Mouse (Mus musculus): ENCODE results near the gene Wnt3a. TPM values are rescaled to one million over a fixed set of nuclear protein-coding genes. Genes with fewer than 3 reads are reported as not detected.

Gene Wnt3a
- total RNA-seq, 1 experiment from 2014 or later: not detected

DNA sequence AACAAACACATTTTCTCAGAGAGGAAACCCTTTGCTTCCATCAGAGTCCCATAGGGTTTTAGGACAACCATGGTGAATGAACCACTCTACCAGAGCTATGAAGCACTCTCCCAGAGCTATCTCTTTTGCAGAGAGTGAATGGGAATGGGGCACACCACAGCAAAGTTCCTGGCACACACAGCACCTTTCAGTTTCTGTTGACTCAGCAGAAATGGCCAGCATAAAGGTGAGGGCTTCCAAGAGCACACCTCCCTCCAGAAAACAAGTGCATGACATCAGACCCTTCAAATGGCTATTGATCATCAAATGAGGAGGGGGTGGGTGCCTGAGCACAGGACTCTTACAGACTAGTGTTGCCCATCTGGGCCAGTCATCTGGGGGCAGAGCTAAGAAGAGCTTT is 28.2 kb downstream of the Wnt3a start:
- DNase-seq: no peak

GRCm38 (mm10) chr11:59260706-59261493 is 29.7 kb downstream of the Wnt3a start:
- no peak for DNase-seq

GRCm38 (mm10) chr11:59259647-59260046 is 30.9 kb downstream of the Wnt3a start:
- DNase-seq: no peak

DNA sequence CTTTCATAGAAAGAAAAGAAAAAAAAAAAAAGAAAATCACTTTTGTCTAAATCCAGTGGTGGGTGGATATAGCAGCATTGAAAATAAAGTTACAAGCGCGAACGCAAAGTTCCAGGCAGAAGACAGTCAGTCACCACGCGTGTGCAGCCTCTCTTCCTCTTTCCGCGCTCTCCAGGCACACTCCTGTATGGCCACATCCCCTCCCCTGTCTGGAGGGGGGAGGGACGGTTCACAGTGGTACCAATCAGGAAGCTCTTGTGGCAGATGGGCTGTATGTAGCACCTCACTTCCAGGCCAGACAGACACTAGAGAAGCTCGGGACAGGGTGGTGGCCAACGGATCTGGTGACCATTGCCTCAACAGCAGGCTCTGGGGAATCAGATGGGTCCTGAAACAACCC is 42.5 kb downstream of the Wnt3a start:
- DNase-seq: no peak

- DNase-seq: no peak
Measured at GRCm38 (mm10) chr11:59243856-59244255, 46.7 kb downstream of the Wnt3a start.

DNA sequence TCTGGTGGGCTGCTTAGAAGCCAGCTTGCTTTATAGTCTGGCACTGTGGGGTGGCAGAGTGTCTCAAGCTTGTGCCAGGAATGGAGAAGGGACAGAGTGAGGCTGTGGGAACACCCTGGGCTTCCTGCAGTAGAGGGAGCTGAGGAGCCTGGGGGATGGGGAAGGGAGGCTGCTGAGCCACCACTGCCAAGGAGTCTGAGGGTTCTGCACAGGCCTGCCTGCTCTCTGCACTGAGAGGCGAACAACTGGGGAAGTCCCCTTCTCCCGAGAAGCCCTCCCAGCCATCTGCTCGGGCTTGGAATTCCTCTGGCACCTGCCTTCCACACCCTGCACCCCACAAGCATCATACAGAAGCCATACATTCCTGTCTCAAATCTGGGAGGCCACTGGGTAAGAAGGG is 48.7 kb downstream of the Wnt3a start:
- DNase-seq: no peak

- DNase-seq: no peak
Measured at GRCm38 (mm10) chr11:59239796-59240195, 50.8 kb downstream of the Wnt3a start.

DNA sequence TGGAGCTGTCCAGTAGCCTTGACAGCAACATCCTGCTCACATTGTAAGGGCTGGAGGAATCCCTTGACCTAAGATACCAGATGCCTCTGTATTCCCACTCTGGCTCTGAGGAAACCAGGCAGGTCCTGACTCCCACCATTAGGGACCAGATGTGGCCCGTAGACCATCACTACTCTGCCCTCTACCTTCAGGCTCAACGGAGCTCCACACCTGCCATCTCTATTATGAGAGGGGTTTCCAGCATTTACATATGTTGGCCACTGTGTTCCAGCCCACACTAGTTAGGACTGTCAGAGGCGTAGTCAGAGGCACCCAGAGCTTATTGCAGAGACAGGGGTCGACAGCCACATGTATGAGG is 51.1 kb downstream of the Wnt3a start:
- no peak for DNase-seq

GRCm38 (mm10) chr11:59238525-59239427 is 51.8 kb downstream of the Wnt3a start:
- peak; percentile 77 for DNase-seq

GRCm38 (mm10) chr11:59232797-59233196 is 57.8 kb downstream of the Wnt3a start:
- no peak for DNase-seq

DNA sequence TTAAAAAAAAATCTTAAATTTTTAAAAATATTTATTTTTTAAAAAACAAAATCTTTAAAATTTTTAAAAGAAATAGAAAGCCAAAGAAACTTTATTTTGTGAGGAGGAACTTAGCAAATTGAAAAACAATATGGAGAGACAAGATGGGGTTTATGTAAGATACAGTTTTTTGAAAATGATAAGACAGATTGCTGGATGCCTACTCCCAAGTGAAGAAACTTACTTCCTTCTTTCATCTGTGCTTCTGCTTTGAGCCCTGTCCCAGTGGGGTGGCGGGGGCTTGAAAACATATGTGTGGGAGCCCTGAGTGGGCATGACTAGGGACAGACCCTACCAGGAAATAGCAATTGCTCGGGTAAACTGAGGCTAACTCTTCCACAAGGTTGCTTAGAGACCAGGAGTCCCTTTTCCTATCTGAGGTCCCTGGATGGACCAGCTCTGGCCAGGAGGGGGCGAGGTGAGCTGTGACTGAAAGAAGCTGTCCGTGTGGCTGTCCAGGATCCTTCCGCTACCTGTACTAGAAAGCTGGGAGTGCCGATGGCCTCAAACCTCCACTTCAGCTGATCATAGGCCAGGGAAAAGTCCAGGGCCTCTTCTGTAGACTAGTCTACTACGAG is 60.3 kb downstream of the Wnt3a start:
- DNase-seq: peak; percentile 75

GRCm38 (mm10) chr11:59228122-59228953 is 62.2 kb downstream of the Wnt3a start, which contains the start of gene Arf1:
Gene Arf1, minus strand, starts transcription at chr11:59228270.
- peak; percentile 98 for DNase-seq

GRCm38 (mm10) chr11:59227604-59228121 is 62.9 kb downstream of the Wnt3a start:
- DNase-seq: no peak

DNA sequence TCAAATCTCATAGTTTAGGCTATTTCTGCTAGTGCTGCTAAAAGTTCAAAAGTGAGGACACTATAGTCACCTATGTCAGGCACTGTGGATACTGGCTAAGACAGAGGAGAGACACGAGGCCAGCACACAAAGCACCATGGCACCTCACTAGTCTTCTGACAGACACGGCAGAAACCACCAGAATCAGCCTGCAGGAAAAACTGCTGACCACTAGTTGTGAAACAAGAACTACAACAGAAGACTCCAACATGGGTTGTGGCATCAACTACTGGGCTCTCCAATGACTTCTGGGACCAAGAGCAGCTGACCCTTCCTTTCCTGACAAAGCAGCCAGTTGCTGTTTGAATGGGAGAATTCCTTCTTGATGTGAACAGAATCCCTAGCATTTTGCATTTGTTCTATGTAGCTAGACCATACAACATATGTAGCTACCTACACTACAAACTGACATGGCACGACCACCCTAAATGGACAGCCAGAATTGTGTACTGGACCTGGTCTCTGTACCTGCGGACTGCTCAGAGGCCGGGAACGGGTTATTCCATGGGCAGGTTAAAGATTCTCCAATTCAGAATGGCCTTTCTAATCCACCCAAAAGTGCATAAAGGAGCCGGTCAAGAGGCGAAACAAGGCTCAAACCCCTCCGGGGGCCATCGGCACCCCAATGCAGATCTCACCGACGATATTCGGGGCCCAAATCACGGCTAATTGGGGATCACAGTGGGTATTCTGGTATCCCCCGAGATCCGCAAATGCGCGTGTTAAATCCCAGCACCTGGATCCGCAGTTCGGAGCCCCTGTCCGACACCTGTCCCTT is 63.6 kb downstream of the Wnt3a start:
- no peak for DNase-seq

GRCm38 (mm10) chr11:59226251-59226650 is 64.3 kb downstream of the Wnt3a start:
- no peak for DNase-seq

DNA sequence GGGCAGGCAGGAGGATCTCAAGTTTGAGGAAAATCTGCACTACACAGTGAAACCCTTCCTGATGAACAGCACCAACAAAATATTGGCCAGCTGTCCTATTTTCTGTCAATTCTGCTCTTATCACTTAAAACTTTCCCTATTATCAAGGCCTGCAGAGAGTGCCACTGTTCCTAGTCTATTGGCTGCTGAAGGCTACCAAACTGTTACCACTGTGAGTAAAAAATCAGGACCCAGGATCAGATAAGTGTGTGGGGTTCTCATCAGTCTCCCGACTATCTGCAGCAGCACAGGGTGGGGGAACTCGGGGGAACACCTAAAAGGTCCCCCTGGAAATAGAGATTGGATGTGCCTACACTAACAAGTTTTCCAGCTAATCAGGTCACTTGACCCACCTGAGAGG is 65.4 kb downstream of the Wnt3a start:
- DNase-seq: no peak

DNA sequence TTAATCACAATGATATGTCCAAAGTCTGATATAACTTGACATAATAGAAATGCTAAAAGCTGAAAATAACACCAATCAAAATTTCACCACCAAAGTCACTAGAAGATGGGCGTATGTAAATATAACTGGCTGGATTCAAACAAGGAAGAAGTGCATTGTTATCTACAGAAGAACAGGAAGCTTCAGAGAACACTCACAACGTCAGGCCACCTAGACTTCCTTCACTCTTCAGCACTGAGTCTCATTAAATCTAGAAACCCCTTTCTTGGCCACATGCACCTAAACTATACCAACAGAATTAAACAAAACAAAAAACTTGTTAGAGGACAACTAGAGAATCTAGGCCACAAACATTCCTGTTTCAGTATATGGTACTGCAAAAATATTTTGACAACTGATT is 66.1 kb downstream of the Wnt3a start:
- DNase-seq: no peak

DNA sequence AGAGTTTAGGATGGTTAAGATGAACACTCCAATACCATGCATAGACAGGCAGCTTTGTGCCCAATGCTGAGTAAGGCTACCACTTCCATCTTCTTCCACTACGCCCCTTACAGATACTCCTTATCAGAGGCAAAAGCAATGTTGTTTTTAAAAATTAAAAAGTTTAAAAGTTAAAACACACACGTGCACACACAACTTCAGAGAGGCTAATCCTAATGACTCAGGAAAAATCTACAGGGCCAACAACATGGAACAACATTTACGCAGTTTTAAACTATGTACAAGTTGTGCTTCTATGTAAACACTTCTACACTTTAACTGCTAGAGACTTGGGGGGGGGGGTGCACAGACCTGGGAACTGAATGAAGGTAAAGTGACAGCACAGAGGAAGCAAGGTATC is 66.5 kb downstream of the Wnt3a start:
- no peak for DNase-seq

DNA sequence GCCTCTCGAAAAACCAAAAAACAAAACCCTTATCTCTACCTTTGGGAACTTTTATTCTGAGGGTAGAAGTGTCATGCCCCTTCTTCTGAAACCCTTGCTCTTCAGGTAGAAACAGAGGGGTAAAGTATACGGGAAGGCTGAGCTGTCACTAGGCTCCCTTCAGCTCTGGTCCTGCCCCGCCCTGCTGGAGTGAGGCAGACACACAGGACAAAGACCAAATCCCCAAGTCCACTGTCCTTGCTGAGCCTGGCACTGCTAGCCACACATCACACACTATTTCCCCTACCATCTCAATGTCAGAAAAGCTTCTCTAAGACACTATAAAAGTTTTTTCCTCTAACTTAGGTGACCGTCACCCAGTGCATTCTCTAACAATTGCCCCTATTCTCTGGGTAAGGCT is 68.2 kb downstream of the Wnt3a start:
- DNase-seq: no peak

- DNase-seq: no peak
Measured at GRCm38 (mm10) chr11:59221604-59222003, 68.9 kb downstream of the Wnt3a start.

- no peak for DNase-seq
Measured at GRCm38 (mm10) chr11:59219064-59219463, 71.5 kb downstream of the Wnt3a start.

Measured in adrenal gland, postnatal 25 days (tissue).